Mouse (Mus musculus) spleen, adult 12 weeks (tissue): ENCODE measurements around the gene Msi2.

Source experiments
- DNase-seq: peaks from one replicate; pipeline ENCODE4 v3.0.0; 2022; ENCODE audit warnings: low spot score

Gene Msi2

DNA sequence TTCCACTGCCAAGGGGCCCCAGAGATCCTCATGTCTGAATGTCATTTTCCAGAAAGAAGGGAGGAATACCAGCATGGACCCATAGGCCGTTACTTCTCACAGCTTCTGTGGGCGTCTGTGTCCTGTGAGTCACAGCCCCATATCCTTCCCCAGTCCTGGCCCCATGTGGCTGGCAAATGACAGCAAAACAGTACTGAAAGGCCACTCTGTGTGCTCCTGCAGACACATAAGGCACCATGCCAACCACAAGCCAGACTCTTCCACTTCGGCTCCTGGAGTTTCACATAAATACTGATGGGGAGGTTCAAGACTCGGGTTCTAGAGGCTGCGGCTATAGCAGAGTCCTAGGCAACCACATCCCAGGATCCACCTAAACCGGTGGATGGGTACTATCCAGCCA, 128.7 kb downstream of the Msi2 start:
- DNase-seq = no peak

DNA sequence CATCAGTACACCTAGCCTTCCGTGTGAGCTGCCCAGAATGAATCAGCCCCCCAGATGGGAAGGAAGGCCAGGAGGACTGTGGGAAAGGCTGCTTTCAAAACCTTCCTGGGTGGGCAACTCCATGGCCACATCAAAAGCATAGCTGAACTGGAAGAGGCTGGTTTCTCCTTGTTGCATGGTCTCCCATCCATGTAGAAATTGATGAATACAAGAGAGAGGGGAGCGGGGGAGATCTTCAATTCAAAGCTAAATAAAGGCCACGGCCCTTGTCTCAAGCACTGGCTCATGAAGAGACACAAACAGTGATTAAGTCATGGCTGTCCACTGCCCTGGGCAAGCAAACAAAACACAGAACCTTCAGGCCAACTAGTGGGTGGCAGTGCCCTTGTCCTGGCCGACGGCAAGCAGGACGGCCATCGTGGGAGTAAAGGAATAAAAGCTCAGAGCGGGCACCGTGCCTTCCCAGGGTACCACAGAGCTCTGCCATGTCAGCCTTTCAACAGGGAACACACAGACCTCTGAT, 129.6 kb downstream of the Msi2 start:
- no peak for DNase-seq

- no peak for DNase-seq
Observed at GRCm38 (mm10) chr11:88587710-88588109, 130.6 kb downstream of the Msi2 start.

GRCm38 (mm10) chr11:88585880-88586279, 132.4 kb downstream of the Msi2 start:
- no peak for DNase-seq

GRCm38 (mm10) chr11:88585171-88585632, 133.1 kb downstream of the Msi2 start:
- DNase-seq = no peak

DNA sequence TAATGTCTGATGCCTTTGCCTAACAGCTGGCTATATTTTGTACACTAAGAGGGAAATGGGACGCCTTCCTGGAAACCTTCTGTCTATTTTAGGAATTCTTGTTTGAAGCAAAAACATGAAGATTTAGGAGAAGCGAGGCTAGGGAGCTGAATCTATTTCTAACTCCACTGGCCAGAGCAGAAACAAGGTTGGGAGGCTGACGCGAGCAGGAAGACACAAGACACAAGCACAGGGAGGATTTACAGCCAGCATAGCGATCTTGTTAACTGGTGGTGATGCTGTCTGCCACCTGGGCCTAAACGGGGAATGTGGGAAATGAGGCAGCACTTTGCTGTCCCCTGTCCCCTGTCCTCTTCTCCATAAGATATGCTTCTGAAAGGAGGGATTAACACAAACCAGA, 134.4 kb downstream of the Msi2 start:
- DNase-seq = no peak

DNA sequence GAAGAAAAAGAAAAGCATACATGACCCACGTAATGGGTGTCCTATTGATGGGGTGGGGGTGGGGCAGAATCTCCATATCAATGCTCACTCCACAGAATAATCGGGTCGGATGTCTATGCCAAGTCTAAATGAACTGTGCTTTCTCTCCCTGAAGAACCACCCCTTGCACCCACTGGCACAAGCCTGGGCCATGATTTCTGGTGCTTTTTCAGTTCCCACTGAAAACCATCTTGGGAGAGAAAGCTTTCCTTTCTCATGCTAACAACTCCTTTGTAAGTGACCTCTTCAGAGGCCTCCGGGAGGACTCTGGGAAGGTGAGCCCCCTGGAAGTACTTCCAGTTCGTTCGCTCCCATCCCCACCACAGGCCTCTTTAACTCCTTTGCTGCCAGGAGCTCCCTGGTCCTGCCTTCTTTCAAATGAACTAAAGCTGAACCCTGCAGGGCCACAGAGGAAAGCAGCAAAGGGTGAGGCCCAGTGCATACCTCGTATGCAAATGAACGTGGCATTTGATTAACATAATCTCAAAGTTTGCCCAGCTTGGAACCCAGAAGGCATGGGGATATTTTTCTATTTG, 135.0 kb downstream of the Msi2 start:
- no peak for DNase-seq

DNA sequence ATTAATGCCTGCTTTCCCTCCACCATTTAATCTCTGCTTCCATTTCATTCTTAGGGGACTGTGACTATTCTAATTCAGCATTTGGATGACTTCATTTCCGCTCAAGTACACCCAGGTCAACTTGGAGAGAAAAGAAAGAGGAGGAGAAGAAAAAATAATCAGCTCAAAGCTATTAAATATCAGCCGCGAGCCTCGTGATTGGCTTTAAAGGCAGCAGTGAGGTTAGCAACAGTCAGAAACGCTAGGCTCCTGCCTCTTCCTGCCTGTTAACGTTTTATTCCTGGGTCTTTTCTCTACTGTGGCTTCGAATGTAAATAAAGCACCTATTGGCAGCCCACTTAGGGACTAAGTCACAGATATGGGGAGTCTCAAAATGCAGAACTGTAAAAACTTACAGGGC, 135.5 kb downstream of the Msi2 start:
- DNase-seq = no peak

DNA sequence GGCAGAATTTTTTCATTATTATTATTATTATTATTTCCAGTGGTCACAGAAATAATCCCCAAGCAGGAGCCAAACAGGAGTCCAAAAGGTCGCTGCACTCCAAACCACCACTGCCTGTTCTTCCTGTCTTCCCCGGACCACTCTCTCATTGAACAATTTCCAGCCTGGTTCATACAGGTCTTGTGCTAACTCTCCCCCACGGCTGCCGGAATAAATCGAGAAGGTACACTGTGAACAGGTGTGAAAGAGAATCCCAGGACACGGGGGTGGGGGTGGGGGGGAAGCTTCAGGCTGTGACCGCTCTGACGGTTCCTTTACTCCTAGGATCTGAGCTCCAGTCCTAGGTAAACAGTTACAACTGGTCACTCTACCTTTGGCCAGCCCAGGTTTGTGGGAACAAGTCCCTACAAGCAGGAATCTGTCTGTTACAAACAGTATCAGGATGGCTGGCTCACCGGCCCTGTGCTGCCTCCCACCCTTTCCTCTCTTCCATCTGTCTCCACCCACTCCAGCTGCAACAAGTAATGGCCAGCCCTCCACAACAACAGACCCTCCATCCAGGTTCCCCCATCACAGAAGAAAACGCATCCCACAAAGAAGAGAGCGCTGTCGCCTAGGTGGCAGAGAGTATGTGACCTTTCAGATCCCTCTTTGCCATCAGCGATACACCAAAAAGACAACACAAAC, 136.1 kb downstream of the Msi2 start:
- no peak for DNase-seq

DNA sequence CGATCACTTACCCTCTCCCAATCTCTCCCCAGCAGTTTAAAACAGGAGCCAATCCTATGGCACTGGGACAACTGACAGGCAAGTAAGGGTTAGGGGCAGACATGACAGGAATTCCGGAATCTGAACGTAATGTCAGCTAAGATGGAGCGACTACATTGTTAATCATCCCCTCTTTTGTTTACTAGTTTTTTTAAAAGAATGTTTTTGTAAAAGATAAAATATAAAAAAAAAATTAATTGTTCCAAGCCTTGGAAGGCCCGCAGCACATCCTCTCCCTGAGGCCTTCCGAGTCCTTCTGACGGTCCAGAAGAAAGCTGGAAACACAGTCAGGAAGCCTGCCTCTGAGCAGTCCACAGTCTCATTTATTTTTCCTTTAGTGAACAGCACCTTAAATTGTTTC, 136.9 kb downstream of the Msi2 start:
- DNase-seq = no peak

GRCm38 (mm10) chr11:88578700-88579099, 139.6 kb downstream of the Msi2 start:
- no peak for DNase-seq

DNA sequence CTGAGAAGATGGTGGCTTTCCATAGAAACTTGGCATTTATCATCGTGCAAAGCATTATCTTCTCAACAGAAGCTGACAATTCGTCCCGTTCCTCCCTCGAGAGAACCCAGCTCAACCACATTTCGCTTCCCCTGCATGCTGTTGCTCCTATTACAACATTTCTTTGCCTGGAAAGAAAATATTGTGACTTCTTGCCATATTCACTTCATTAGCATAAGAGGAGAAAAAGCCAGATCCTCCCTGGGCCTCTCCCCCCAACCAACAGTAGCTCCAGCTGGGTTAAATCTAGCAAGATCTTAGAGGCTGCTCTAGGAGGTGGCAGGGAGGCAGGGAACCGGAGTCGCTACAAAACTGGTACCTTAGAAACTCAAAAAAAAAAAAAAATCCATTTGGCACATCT, 141.2 kb downstream of the Msi2 start:
- DNase-seq = no peak

DNA sequence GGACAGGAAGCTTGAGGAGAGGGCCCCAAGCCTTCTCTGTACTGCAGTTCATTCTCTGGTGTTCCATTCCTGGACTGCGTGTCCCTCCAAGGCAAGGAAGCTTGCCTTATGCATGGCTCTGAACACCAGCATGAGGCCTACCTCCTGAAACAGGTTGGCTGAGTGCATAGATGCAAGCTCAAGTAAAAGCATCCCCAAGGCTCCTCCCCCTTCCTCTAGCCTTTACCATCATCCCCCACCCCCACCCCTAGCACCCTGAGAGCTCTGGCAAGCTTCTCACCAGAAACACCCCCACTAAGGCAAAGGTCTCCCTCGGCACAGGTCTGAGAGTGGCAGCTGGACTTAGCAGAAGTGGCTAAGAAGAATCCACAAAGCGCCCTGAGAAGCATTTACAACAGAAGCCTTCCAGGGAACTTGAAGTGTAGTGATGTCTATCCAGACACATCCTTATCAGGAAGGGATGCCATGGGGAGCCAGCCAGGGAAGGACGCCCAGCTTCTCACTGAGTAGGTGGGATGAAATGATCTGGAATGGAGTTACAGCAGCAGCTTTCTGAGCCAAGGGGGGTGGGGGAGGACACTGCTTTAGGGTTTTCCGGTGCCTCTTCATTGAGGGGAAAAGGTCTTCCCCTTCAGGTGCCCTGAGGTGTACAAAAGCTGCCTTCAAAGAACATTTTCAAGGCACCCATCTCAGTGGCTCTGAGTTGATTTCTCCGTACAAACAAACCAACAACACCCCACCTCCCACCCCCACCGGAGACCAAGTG, 141.9 kb downstream of the Msi2 start:
- DNase-seq = no peak

- DNase-seq = no peak
Observed at GRCm38 (mm10) chr11:88574575-88575360, 143.5 kb downstream of the Msi2 start.

GRCm38 (mm10) chr11:88573013-88573412, 145.3 kb downstream of the Msi2 start:
- DNase-seq = no peak

DNA sequence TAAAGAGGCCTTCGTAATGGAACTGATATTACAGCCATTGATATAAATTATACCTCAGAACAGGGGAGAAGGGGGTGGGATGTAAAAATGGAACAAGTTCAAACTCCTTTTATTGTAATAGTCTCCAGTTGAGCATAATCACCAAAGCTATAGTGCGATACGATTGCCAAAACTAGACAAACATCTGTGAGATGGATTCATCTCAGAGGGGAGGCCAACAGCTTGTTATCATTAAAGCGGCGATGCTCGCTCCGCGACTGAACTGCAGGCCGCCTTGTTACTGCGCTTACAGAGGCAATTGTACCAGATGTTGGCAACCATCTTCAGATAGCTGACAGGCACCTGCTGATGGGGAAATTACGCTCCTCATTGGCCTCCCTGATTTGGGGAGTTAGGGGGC, 145.9 kb downstream of the Msi2 start:
- DNase-seq = no peak

DNA sequence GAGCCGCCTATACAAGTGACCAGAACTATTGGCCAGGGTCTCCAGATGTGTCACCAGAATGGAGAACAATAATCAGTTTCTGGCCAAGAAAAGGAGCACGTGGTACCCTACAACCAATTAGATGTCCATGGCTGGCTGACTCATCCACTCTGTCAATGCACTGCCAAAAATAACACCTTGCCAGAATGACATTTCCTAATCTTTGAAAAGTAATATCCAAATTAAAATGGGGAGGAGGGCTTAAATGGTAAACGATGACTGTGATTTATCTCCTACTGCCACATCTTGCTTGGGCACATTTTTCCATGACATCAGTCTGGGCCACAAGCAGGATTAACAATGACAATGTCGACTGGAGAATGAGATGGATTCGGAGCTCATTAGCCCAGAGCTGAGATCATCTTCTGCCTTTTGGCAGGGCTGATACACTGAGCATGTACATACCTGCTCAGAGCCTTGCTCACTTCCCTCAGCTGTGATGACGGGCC, 147.6 kb downstream of the Msi2 start:
- no peak for DNase-seq

- DNase-seq = no peak
Observed at GRCm38 (mm10) chr11:88566613-88567606, 151.4 kb downstream of the Msi2 start.

- no peak for DNase-seq
Observed at GRCm38 (mm10) chr11:88564810-88565209, 153.5 kb downstream of the Msi2 start.

GRCm38 (mm10) chr11:88564363-88564762, 153.9 kb downstream of the Msi2 start:
- DNase-seq = no peak

- DNase-seq = no peak
Observed at GRCm38 (mm10) chr11:88561191-88561590, 157.1 kb downstream of the Msi2 start.
